Mouse (Mus musculus) ES-E14 (cell line): ENCODE measurements around the gene Nebl.

ENCODE experiments used
- HCFC1 ChIP-seq: IDR thresholded peaks from 2 replicates; pipeline ENCODE4 v1.6.1; 2012; ENCODE audit warnings: low read length, inconsistent platforms, borderline replicate concordance; ENCODE audit not compliant: insufficient read depth
- MAFK ChIP-seq: IDR thresholded peaks from 2 replicates; pipeline ENCODE4 v1.6.1; 2014; ENCODE audit warnings: mild to moderate bottlenecking, low read depth, low read length, inconsistent platforms; ENCODE audit not compliant: insufficient read depth
- ZNF384 ChIP-seq: IDR thresholded peaks from 2 replicates; pipeline ENCODE4 v1.6.1; 2012; ENCODE audit warnings: low read depth, low read length, inconsistent platforms

DNA sequence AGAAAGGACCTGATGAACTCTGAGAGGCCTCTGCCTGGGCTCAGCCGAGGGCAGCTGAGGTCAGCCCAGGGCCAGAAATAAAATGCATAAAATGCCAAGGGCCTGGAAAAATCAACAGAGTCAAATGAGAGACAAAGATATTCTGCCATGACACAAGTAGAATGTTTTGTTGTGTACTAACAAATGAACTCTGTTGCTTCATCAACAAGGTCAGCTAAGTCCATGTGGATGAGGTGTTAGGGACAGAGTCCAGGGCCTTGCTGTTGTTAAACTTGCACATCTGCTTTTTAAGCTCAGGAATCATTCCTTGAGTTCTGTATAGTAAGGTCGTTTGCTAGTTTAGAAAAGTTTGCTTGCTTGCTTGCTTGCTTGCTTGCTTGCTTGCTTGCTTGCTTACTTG is 9.2 kb upstream of the Nebl start:
- no peak for TF ChIP-seq HCFC1
- TF ChIP-seq MAFK, result no peak
- TF ChIP-seq ZNF384, result no peak
